9 mouse cellular contexts compared by ENCODE assay signal in genomic region chr12:81033389-81034041, GRCm38 (mm10). TPM values are rescaled to one million over a fixed set of nuclear protein-coding genes. Genes with fewer than 3 reads are reported as not detected.
DNase-seq lines count a peak whose midpoint lies in the region; ATAC-seq and TF ChIP-seq lines count a peak whose summit lies in the region.
"Had no signal": no experiment of that assay in that cellular context is flagged by ENCODE, and none has a peak within 500 bp of the region (broad histone marks: within the 10 kb centered on the region; RNA-seq: fewer than 3 reads in every experiment).

No protein-coding gene starts in this region.

- H3K4me1 ChIP-seq in limb, embryonic 12.5 days (replicated peaks), result peaks cover 25% of the 10 kb centered on the region
- H3K4me1 ChIP-seq in limb, embryonic 10.5 days, result peaks cover 59% of the 10 kb centered on the region
- peaks cover 12% of the 10 kb centered on the region for H3K4me1 ChIP-seq in hindbrain, embryonic 15.5 days (replicated peaks)
- peaks cover 0 to 7% of the 10 kb centered on the region in 2 experiments; a peak in 1 of 4 replicates for H3K4me1 ChIP-seq in liver, embryonic 14.5 days (replicated peaks; ENCODE audit: control insufficient read depth in 2 of 2, insufficient read depth in 2 of 2, low read length in 1 of 2)
- H3K4me1 ChIP-seq in stomach, postnatal 0 days (replicated peaks; ENCODE audit: control insufficient read depth, insufficient read depth), result no peaks in the 10 kb centered on the region
- H3K4me1 ChIP-seq in thymus, adult 2 months (replicated peaks; ENCODE audit: control insufficient read depth, insufficient read depth, low read length), result no peaks in the 10 kb centered on the region
- no peaks in the 10 kb centered on the region; the same call in 1 of the 2 replicates for H3K4me1 ChIP-seq in cerebellum, adult 2 months (ENCODE audit: control insufficient read depth, insufficient read depth, low read length)
- H3K4me1 ChIP-seq in forebrain, embryonic 14.5 days (ENCODE audit: control insufficient read depth, insufficient read depth, low read length), result peaks cover 5% of the 10 kb centered on the region; the same call in 1 of the 2 replicates

- DNase-seq in limb, embryonic 10.5 days (ENCODE audit: low spot score), result no peak
- DNase-seq in liver, embryonic 14.5 days (ENCODE audit: low read depth in 3 of 3, low spot score in 3 of 3), result peak; percentile 10 to 22 (median 20)
- DNase-seq in stomach, postnatal 0 days (ENCODE audit: low spot score), result peak; percentile 40
- DNase-seq in thymus, adult 2 months, result no peak
- no peak for DNase-seq in cerebellum, adult 2 months
- no peak for DNase-seq in forebrain, embryonic 14.5 days (ENCODE audit: low spot score)

- H3K27ac ChIP-seq in limb, embryonic 12.5 days, result peak overlapping the region; percentile 75; the same call in 1 of the 2 replicates
- no peak overlapping the region for H3K27ac ChIP-seq in limb, embryonic 10.5 days
- H3K27ac ChIP-seq in hindbrain, embryonic 15.5 days (replicated peaks), result peak overlapping the region; percentile 76
- no peak overlapping the region for H3K27ac ChIP-seq in liver, embryonic 14.5 days
- 0 out of 2 replicates have a peak overlapping the region, but pooled peaks have one; percentile 4 for H3K27ac ChIP-seq in stomach, postnatal 0 days (replicated peaks)
- no peak overlapping the region for H3K27ac ChIP-seq in thymus, adult 2 months (ENCODE audit: control insufficient read depth, insufficient read depth, low read length)
- no peak overlapping the region for H3K27ac ChIP-seq in cerebellum, adult 2 months (ENCODE audit: insufficient read depth, low read length)
- H3K27ac ChIP-seq in forebrain, embryonic 14.5 days (ENCODE audit: low read depth, low read length), result no peak overlapping the region

- H3K27me3 ChIP-seq in limb, embryonic 12.5 days, result peaks cover 34% of the 10 kb centered on the region
- peaks cover 17% of the 10 kb centered on the region for H3K27me3 ChIP-seq in limb, embryonic 10.5 days (ENCODE audit: low read depth, poor library complexity, severe bottlenecking)
- H3K27me3 ChIP-seq in hindbrain, embryonic 15.5 days, result no peaks in the 10 kb centered on the region
- H3K27me3 ChIP-seq in liver, embryonic 14.5 days (ENCODE audit: control insufficient read depth, insufficient read depth, low read length), result peaks cover 2% of the 10 kb centered on the region; the same call in 1 of the 2 replicates
- no peaks in the 10 kb centered on the region for H3K27me3 ChIP-seq in stomach, postnatal 0 days (ENCODE audit: control insufficient read depth, insufficient read depth, low read length)
- H3K27me3 ChIP-seq in thymus, adult 2 months (ENCODE audit: control insufficient read depth, insufficient read depth, low read length), result no peaks in the 10 kb centered on the region
- H3K27me3 ChIP-seq in cerebellum, adult 2 months (ENCODE audit: control insufficient read depth, insufficient read depth, low read length), result no peaks in the 10 kb centered on the region
- H3K27me3 ChIP-seq in forebrain, embryonic 14.5 days (replicated peaks; ENCODE audit: control insufficient read depth, insufficient read depth, low read length), result 0 out of 2 replicates have a peak, but pooled peaks cover 3% of the 10 kb centered on the region

- H3K4me2 ChIP-seq in limb, embryonic 12.5 days, result no peak overlapping the region; the same call in 1 of the 2 replicates
- peak overlapping the region; percentile 24; the same call in 1 of the 2 replicates for H3K4me2 ChIP-seq in hindbrain, embryonic 15.5 days
- H3K4me2 ChIP-seq in liver, embryonic 14.5 days (ENCODE audit: low read depth), result 0 out of 2 replicates have a peak overlapping the region, but pooled peaks have one; percentile 20
- no peak overlapping the region for H3K4me2 ChIP-seq in stomach, postnatal 0 days (replicated peaks; ENCODE audit: low read depth)
- no peak overlapping the region for H3K4me2 ChIP-seq in forebrain, embryonic 14.5 days (ENCODE audit: low read length)

- no peaks in the 10 kb centered on the region for H3K36me3 ChIP-seq in limb, embryonic 12.5 days
- peaks cover 19% of the 10 kb centered on the region for H3K36me3 ChIP-seq in limb, embryonic 10.5 days
- H3K36me3 ChIP-seq in hindbrain, embryonic 15.5 days, result no peaks in the 10 kb centered on the region
- H3K36me3 ChIP-seq in liver, embryonic 14.5 days (replicated peaks; ENCODE audit: control insufficient read depth, insufficient read depth, low read depth), result no peaks in the 10 kb centered on the region
- no peaks in the 10 kb centered on the region for H3K36me3 ChIP-seq in stomach, postnatal 0 days (ENCODE audit: control insufficient read depth, insufficient read depth, low read length)
- H3K36me3 ChIP-seq in thymus, adult 2 months (ENCODE audit: control insufficient read depth, insufficient read depth, low read length), result no peaks in the 10 kb centered on the region
- H3K36me3 ChIP-seq in forebrain, embryonic 14.5 days (ENCODE audit: control insufficient read depth, insufficient read depth, low read length), result no peaks in the 10 kb centered on the region

- no peak for ATAC-seq in limb, embryonic 12.5 days (ENCODE audit: insufficient number of reproducible peaks, insufficient read depth, low FRiP score, low TSS enrichment, low read depth)
- peak; percentile 92 for ATAC-seq in hindbrain, embryonic 15.5 days (ENCODE audit: low FRiP score, low read depth)
- peak; percentile 67 for ATAC-seq in liver, embryonic 14.5 days (ENCODE audit: insufficient read depth)
- peak; percentile 83 for ATAC-seq in stomach, postnatal 0 days (ENCODE audit: low FRiP score, low TSS enrichment)
- ATAC-seq in forebrain, embryonic 14.5 days, result no peak
- ATAC-seq: Patski had no signal

- no peak for TF ChIP-seq POLR2A in thymus, adult 2 months (IDR thresholded peaks at IDR 0.05; ENCODE audit: control insufficient read depth, extremely low read depth, insufficient read depth, low read length, poor library complexity)
- TF ChIP-seq POLR2A in cerebellum, adult 2 months (IDR thresholded peaks at IDR 0.05; ENCODE audit: borderline replicate concordance, insufficient read depth, low read length), result no peak

- no peak overlapping the region for H3K9ac ChIP-seq in limb, embryonic 12.5 days (replicated peaks)
- no peak overlapping the region for H3K9ac ChIP-seq in hindbrain, embryonic 15.5 days
- no peak overlapping the region for H3K9ac ChIP-seq in liver, embryonic 14.5 days (replicated peaks)
- H3K9ac ChIP-seq in stomach, postnatal 0 days (ENCODE audit: low read length), result no peak overlapping the region
- no peak overlapping the region for H3K9ac ChIP-seq in forebrain, embryonic 14.5 days (ENCODE audit: low read length)

- no peaks in the 10 kb centered on the region for H3K9me3 ChIP-seq in limb, embryonic 12.5 days
- no peaks in the 10 kb centered on the region for H3K9me3 ChIP-seq in limb, embryonic 10.5 days (replicated peaks)
- no peaks in the 10 kb centered on the region for H3K9me3 ChIP-seq in hindbrain, embryonic 15.5 days
- H3K9me3 ChIP-seq in liver, embryonic 14.5 days (ENCODE audit: control insufficient read depth, low read length), result no peaks in the 10 kb centered on the region
- H3K9me3 ChIP-seq in stomach, postnatal 0 days (ENCODE audit: control insufficient read depth, low read length), result no peaks in the 10 kb centered on the region
- H3K9me3 ChIP-seq in forebrain, embryonic 14.5 days (replicated peaks; ENCODE audit: control insufficient read depth, low read length), result no peaks in the 10 kb centered on the region

- WGBS in limb, embryonic 12.5 days, result 62% methylated on average over 15 of the region's 15 CpGs
- WGBS in limb, embryonic 10.5 days, result 79% methylated on average over 15 of the region's 15 CpGs
- 44% methylated on average over 15 of the region's 15 CpGs for WGBS in hindbrain, embryonic 15.5 days
- 50% methylated on average over 15 of the region's 15 CpGs for WGBS in liver, embryonic 14.5 days (ENCODE audit: insufficient replicate concordance)
- whole genome bisulfite sequencing in stomach, postnatal 0 days, result 46% methylated on average over 15 of the region's 15 CpGs
- 86% methylated on average over 15 of the region's 15 CpGs for WGBS in thymus, adult 2 months
- 50% methylated on average over 15 of the region's 15 CpGs for WGBS in cerebellum, adult 2 months
- WGBS in forebrain, embryonic 14.5 days, result 70% methylated on average over 15 of the region's 15 CpGs

- TF ChIP-seq CTCF in liver, embryonic 14.5 days (IDR thresholded peaks at IDR 0.05; ENCODE audit: low read depth), result no peak
- TF ChIP-seq CTCF in stomach, postnatal 0 days (IDR thresholded peaks at IDR 0.05; ENCODE audit: low read depth), result no peak
- TF ChIP-seq CTCF in thymus, adult 2 months (IDR thresholded peaks at IDR 0.05; ENCODE audit: borderline replicate concordance, control insufficient read depth, extremely low read depth, insufficient read depth, low read length, poor library complexity), result no peak
- no peak for TF ChIP-seq CTCF in cerebellum, adult 2 months (IDR thresholded peaks at IDR 0.05; ENCODE audit: borderline replicate concordance, insufficient read depth, low read depth, low read length)

- no peak overlapping the region for H3K4me3 ChIP-seq in limb, embryonic 12.5 days (replicated peaks)
- H3K4me3 ChIP-seq in limb, embryonic 10.5 days, result no peak overlapping the region
- no peak overlapping the region for H3K4me3 ChIP-seq in hindbrain, embryonic 15.5 days
- no peak overlapping the region for H3K4me3 ChIP-seq in liver, embryonic 14.5 days (ENCODE audit: insufficient read depth in 1 of 2, low read depth in 2 of 2, low read length in 2 of 2)
- H3K4me3 ChIP-seq in stomach, postnatal 0 days (ENCODE audit: low read depth, low read length), result no peak overlapping the region
- H3K4me3 ChIP-seq in thymus, adult 2 months (ENCODE audit: control insufficient read depth, insufficient read depth, low read length), result no peak overlapping the region
- H3K4me3 ChIP-seq in cerebellum, adult 2 months (replicated peaks; ENCODE audit: insufficient read depth, low read depth, low read length), result no peak overlapping the region
- no peak overlapping the region for H3K4me3 ChIP-seq in forebrain, embryonic 14.5 days (ENCODE audit: low read depth, low read length)

- TF ChIP-seq EP300 in liver, embryonic 14.5 days (IDR thresholded peaks at IDR 0.05; ENCODE audit: low read depth), result no peak
- TF ChIP-seq EP300 in stomach, postnatal 0 days (optimal IDR thresholded peaks at IDR 0.05), result no peak

RNA-seq across cellular contexts. Expression of gene Smoc1, which starts 6.9 kb away (rescaled TPM):
- 11.4 and 13.1 TPM in 2 replicates for polyA plus RNA-seq in limb, embryonic 12.5 days (2016; fragmentation: Nextera tagmentation; extraction: Ambion mirVana)
- 24.2 and 29.6 TPM in 2 replicates for polyA plus RNA-seq in limb, embryonic 10.5 days (2016; fragmentation: Nextera tagmentation; extraction: Ambion mirVana)
- polyA plus RNA-seq in hindbrain, embryonic 15.5 days (2015; fragmentation: Nextera tagmentation; extraction: Ambion mirVana), result 36.6 and 37.7 TPM in 2 replicates
- 6.6 and 6.9 TPM in 2 replicates for polyA plus RNA-seq in liver, embryonic 14.5 days (2012; rRNA removed)
- 4.6 and 5.4 TPM in 2 replicates for polyA plus RNA-seq in liver, embryonic 14.5 days (2014; fragmentation: Nextera tagmentation; extraction: Ambion mirVana)
- 0.65 and 1.0 TPM in 2 replicates for polyA plus RNA-seq in stomach, postnatal 0 days (2015; fragmentation: Nextera tagmentation; extraction: Ambion mirVana)
- 41.7 and 46.1 TPM in 2 replicates for polyA plus RNA-seq in thymus, adult 2 months (2012; rRNA removed)
- polyA plus RNA-seq in cerebellum, adult 2 months (2012; rRNA removed), result 10.3 and 10.8 TPM in 2 replicates
- 7.1 and 10.1 TPM in 2 replicates for polyA plus RNA-seq in forebrain, embryonic 14.5 days (2014; fragmentation: Nextera tagmentation; extraction: Ambion mirVana)

Comparison
In these comparisons a context has a peak if more than half of its experiments do, and no peak if none do; other contexts are left out.
1. H3K27ac ChIP-seq: peak in limb, embryonic 12.5 days (single experiment), hindbrain, embryonic 15.5 days (single experiment) and stomach, postnatal 0 days (single experiment); none in limb, embryonic 10.5 days (single experiment), liver, embryonic 14.5 days (single experiment), thymus, adult 2 months (single experiment), cerebellum, adult 2 months (single experiment) and forebrain, embryonic 14.5 days (single experiment).
2. ATAC-seq: peak in hindbrain, embryonic 15.5 days (single experiment), liver, embryonic 14.5 days (single experiment) and stomach, postnatal 0 days (single experiment); none in limb, embryonic 12.5 days (single experiment) and forebrain, embryonic 14.5 days (single experiment).
3. H3K4me2 ChIP-seq: peak in hindbrain, embryonic 15.5 days (single experiment) and liver, embryonic 14.5 days (single experiment); none in limb, embryonic 12.5 days (single experiment), stomach, postnatal 0 days (single experiment) and forebrain, embryonic 14.5 days (single experiment).
4. DNase-seq: peak in liver, embryonic 14.5 days (3 of 3) and stomach, postnatal 0 days (single experiment); none in limb, embryonic 10.5 days (single experiment), thymus, adult 2 months (single experiment), cerebellum, adult 2 months (0 of 2) and forebrain, embryonic 14.5 days (single experiment).